Mouse (Mus musculus) forebrain, embryonic 11.5 days (tissue): Measurements from ENCODE around the gene Lcn2. TPM values are rescaled to one million over a fixed set of nuclear protein-coding genes. Genes with fewer than 3 reads are reported as not detected.
A peak's percentile ranks its signal among the peaks of the same experiment; 100 is the strongest.
"Not testable (repeated sequence)": the region's sequence is repeated elsewhere in the genome, so short reads cannot be mapped to it uniquely, and the experiment has no call there.

Source experiments
- ATAC-seq: fragments of 200-750 bp; cut with Nextera tagmentation; replicated peaks from 2 replicates; pipeline ENCODE4 v1.8.0; 2017; ENCODE audit warnings: moderate TSS enrichment; ENCODE audit not compliant: low FRiP score
- DNase-seq: peaks from one replicate; pipeline ENCODE4 v3.0.0-alpha.2; 2017; ENCODE audit warnings: low spot score
- H3K27ac ChIP-seq: fragments of 300-500 bp; sonication (generic); 2 replicates; pipeline ENCODE4 v1.5.1; 2014; ENCODE audit warnings: low read depth, low read length
- H3K27me3 ChIP-seq: fragments of 300-500 bp; sonication (generic); 2 replicates; pipeline ENCODE4 v1.6.1; 2014; ENCODE audit warnings: mild to moderate bottlenecking, low read length, mixed read lengths; ENCODE audit not compliant: control insufficient read depth, insufficient read depth
- H3K36me3 ChIP-seq: fragments of 300-500 bp; sonication (generic); 2 replicates; pipeline ENCODE4 v1.6.1; 2014; ENCODE audit warnings: mild to moderate bottlenecking, low read length, moderate library complexity, mixed read lengths; ENCODE audit not compliant: control insufficient read depth, insufficient read depth
- H3K4me1 ChIP-seq: fragments of 300-500 bp; sonication (generic); replicated peaks from 2 replicates; pipeline ENCODE4 v1.6.1; 2014; ENCODE audit warnings: low read length, mixed read lengths; ENCODE audit not compliant: control insufficient read depth, insufficient read depth
- H3K4me2 ChIP-seq: fragments of 300-500 bp; sonication (generic); 2 replicates; pipeline ENCODE4 v1.6.1; 2014; ENCODE audit warnings: low read depth, mild to moderate bottlenecking, low read length, moderate library complexity, mixed read lengths; ENCODE audit not compliant: severe bottlenecking
- H3K4me3 ChIP-seq: fragments of 300-500 bp; sonication (generic); 2 replicates; pipeline ENCODE4 v1.5.1; 2014; ENCODE audit warnings: low read depth, low read length
- H3K9ac ChIP-seq: fragments of 300-500 bp; sonication (generic); 2 replicates; pipeline ENCODE4 v1.6.1; 2014; ENCODE audit warnings: low read length
- H3K9me3 ChIP-seq: fragments of 300-500 bp; sonication (generic); 2 replicates; pipeline ENCODE4 v1.6.1; 2016; ENCODE audit warnings: low read length, mixed read lengths; ENCODE audit not compliant: control insufficient read depth
- WGBS: fragments of 180-500 bp; shearing (Covaris S2); extraction: QIAGEN DNeasy Blood & Tissue Kit; methylation state at CpG from one replicate; pipeline ENCODE4 v1.1.7; 2014; 5-methylcytosine and 5-hydroxymethylcytosine counted together
- polyA plus RNA-seq: library from polyadenylated mRNA; unstranded; fragments of >200 nt; fragmentation: Nextera tagmentation; extraction: Ambion mirVana; gene quantifications from 2 replicates; pipeline ENCODE4 v1.2.1, GENCODE M21; 2014

The Lcn2 gene
- polyA plus RNA-seq, 1 experiment from 2014 or later = 0.28 TPM

- no peak overlapping the region for H3K9ac ChIP-seq
- ATAC-seq (no peak), DNase-seq (no peak)
- H3K4me2 ChIP-seq = no peak overlapping the region
- H3K4me1 ChIP-seq = peaks cover 5% of the 10 kb centered on the region
- WGBS = 97% methylated on average over 5 of the region's 5 CpGs
- H3K9me3 ChIP-seq = no peaks in the 10 kb centered on the region
- peaks cover 11% of the 10 kb centered on the region for H3K36me3 ChIP-seq
- H3K27ac ChIP-seq = no peak overlapping the region
- H3K4me3 ChIP-seq = no peak overlapping the region
- no peaks in the 10 kb centered on the region for H3K27me3 ChIP-seq
Measured at GRCm38 (mm10) chr2:32367315-32367714, 20.7 kb downstream of the Lcn2 start.

- H3K36me3 ChIP-seq = no peaks in the 10 kb centered on the region; the same call in 1 of the 2 replicates
- H3K27me3 ChIP-seq = peaks cover 5% of the 10 kb centered on the region
- H3K4me3 ChIP-seq = peak overlapping the region; percentile 81
- ATAC-seq (no peak), DNase-seq (no peak)
- 0 out of 2 replicates have a peak overlapping the region, but pooled peaks have one; percentile 93 for H3K9ac ChIP-seq
- H3K4me1 ChIP-seq = peaks cover 5% of the 10 kb centered on the region
- no peak overlapping the region for H3K27ac ChIP-seq
- WGBS = 87% methylated on average over 8 of the region's 8 CpGs
- H3K9me3 ChIP-seq = no peaks in the 10 kb centered on the region
- no peak overlapping the region; the same call in 1 of the 2 replicates for H3K4me2 ChIP-seq
Measured at GRCm38 (mm10) chr2:32364121-32364520, 23.9 kb downstream of the Lcn2 start.

GRCm38 (mm10) chr2:32363376-32364106 lies 24.5 kb downstream of the Lcn2 start:
- 13% methylated on average over 19 of the region's 19 CpGs for WGBS
- no peak for DNase-seq
- Histone ChIP-seq H3K27me3 (peaks cover 5% of the 10 kb centered on the region), H3K9me3 (no peaks in the 10 kb centered on the region), H3K4me2 (peak overlapping the region; percentile 82), H3K36me3 (no peaks in the 10 kb centered on the region; the same call in 1 of the 2 replicates), H3K27ac (peak overlapping the region; percentile 75), H3K4me3 (peak overlapping the region; percentile 81), H3K4me1 (peaks cover 5% of the 10 kb centered on the region), H3K9ac (peak overlapping the region; percentile 93)
- peak; percentile 39; the same call in 1 of the 2 replicates for ATAC-seq

GRCm38 (mm10) chr2:32362817-32363340 lies 25.2 kb downstream of the Lcn2 start:
- Histone ChIP-seq H3K9me3 (no peaks in the 10 kb centered on the region), H3K36me3 (no peaks in the 10 kb centered on the region; the same call in 1 of the 2 replicates), H3K4me1 (peaks cover 5% of the 10 kb centered on the region), H3K9ac (peak overlapping the region; percentile 93), H3K27ac (peak overlapping the region; percentile 75), H3K4me2 (peak overlapping the region; percentile 82), H3K4me3 (peak overlapping the region; percentile 81), H3K27me3 (peaks cover 5% of the 10 kb centered on the region)
- 1% methylated on average over 53 of the region's 53 CpGs for WGBS
- peak; percentile 95 for DNase-seq
- ATAC-seq = peak; percentile 87

- not testable (repeated sequence) for ATAC-seq, H3K9me3 ChIP-seq, DNase-seq, H3K36me3 ChIP-seq, H3K27ac ChIP-seq, H3K4me1 ChIP-seq, H3K9ac ChIP-seq, H3K27me3 ChIP-seq
- peak overlapping the region; percentile 81 for H3K4me3 ChIP-seq
- WGBS = 43% methylated on average over 5 of the region's 5 CpGs
- peak overlapping the region; percentile 82 for H3K4me2 ChIP-seq
Measured at GRCm38 (mm10) chr2:32362274-32362673, 25.8 kb downstream of the Lcn2 start.

GRCm38 (mm10) chr2:32361437-32361836 lies 26.6 kb downstream of the Lcn2 start:
- Histone ChIP-seq H3K9me3 (no peaks in the 10 kb centered on the region), H3K4me3 (peak overlapping the region; percentile 30), H3K27ac (no peak overlapping the region), H3K36me3 (no peaks in the 10 kb centered on the region; the same call in 1 of the 2 replicates), H3K9ac (peak overlapping the region; percentile 39), H3K4me1 (peaks cover 5% of the 10 kb centered on the region), H3K27me3 (peaks cover 5% of the 10 kb centered on the region), H3K4me2 (peak overlapping the region; percentile 70)
- WGBS = under 1% methylated on average over 24 of the region's 24 CpGs
- ATAC-seq (peak; percentile 53; the same call in 1 of the 2 replicates), DNase-seq (peak; percentile 80)

- no peaks in the 10 kb centered on the region; the same call in 1 of the 2 replicates for H3K36me3 ChIP-seq
- H3K9me3 ChIP-seq = no peaks in the 10 kb centered on the region
- H3K4me3 ChIP-seq = peak overlapping the region; percentile 30
- ATAC-seq (no peak), DNase-seq (peak; percentile 79)
- peaks cover 5% of the 10 kb centered on the region for H3K27me3 ChIP-seq
- H3K9ac ChIP-seq = no peak overlapping the region
- no peak overlapping the region for H3K27ac ChIP-seq
- WGBS = 4% methylated on average over 14 of the region's 14 CpGs
- H3K4me1 ChIP-seq = peaks cover 5% of the 10 kb centered on the region
- peak overlapping the region; percentile 70 for H3K4me2 ChIP-seq
Measured at GRCm38 (mm10) chr2:32360741-32361140, 27.3 kb downstream of the Lcn2 start.

GRCm38 (mm10) chr2:32358381-32358780 lies 29.7 kb downstream of the Lcn2 start:
- no peak overlapping the region for H3K9ac ChIP-seq
- no peaks in the 10 kb centered on the region for H3K36me3 ChIP-seq
- H3K9me3 ChIP-seq = no peaks in the 10 kb centered on the region
- peaks cover 1% of the 10 kb centered on the region; the same call in 1 of the 2 replicates for H3K4me1 ChIP-seq
- no peak for DNase-seq
- H3K27ac ChIP-seq = no peak overlapping the region
- peaks cover 5% of the 10 kb centered on the region for H3K27me3 ChIP-seq
- H3K4me2 ChIP-seq = no peak overlapping the region
- 70% methylated on average over 10 of the region's 10 CpGs for WGBS
- ATAC-seq = no peak
- no peak overlapping the region for H3K4me3 ChIP-seq
